Mouse (Mus musculus) C2C12 (cell line): ENCODE data around the gene Commd4. TPM values are rescaled to one million over a fixed set of nuclear protein-coding genes. Genes with fewer than 3 reads are reported as not detected.

Experiments
- H3K27me3 ChIP-seq: one replicate; pipeline ENCODE4 v1.6.1; 2011; ENCODE audit not compliant: control insufficient read depth, insufficient read depth, insufficient read length
- H3K36me3 ChIP-seq: one replicate; pipeline ENCODE4 v1.6.1; 2011; ENCODE audit not compliant: control insufficient read depth, insufficient read depth
- H3K4me3 ChIP-seq: one replicate; pipeline ENCODE4 v1.5.1; 2011; ENCODE audit warnings: mild to moderate bottlenecking, control low read depth; ENCODE audit not compliant: poor library complexity, insufficient read depth, severe bottlenecking
- H3K79me2 ChIP-seq: one replicate; pipeline ENCODE4 v1.6.1; 2011; ENCODE audit not compliant: control insufficient read depth, insufficient read depth
- H3K79me3 ChIP-seq: one replicate; pipeline ENCODE4 v1.6.1; 2011; ENCODE audit warnings: low read depth, control low read depth
- H3ac ChIP-seq: one replicate; pipeline ENCODE3; 2011; ENCODE audit warnings: low read depth; ENCODE audit not compliant: control insufficient read depth, insufficient read length
- CEBPB ChIP-seq: IDR thresholded peaks from one replicate; pipeline ENCODE4 v1.6.1; 2011; ENCODE audit warnings: low read depth, mild to moderate bottlenecking, control low read depth, moderate library complexity
- CTCF ChIP-seq: IDR thresholded peaks from one replicate; pipeline ENCODE4 v1.5.1; 2011; ENCODE audit not compliant: control insufficient read depth, insufficient read depth, insufficient read length
- FOSL1 ChIP-seq: IDR thresholded peaks from one replicate; pipeline ENCODE4 v1.8.0; 2011; ENCODE audit warnings: mild to moderate bottlenecking, low read length; ENCODE audit not compliant: poor library complexity, insufficient read depth, severe bottlenecking
- MAX ChIP-seq: IDR thresholded peaks from one replicate; pipeline ENCODE4 v1.6.1; 2011; ENCODE audit warnings: mild to moderate bottlenecking, control low read depth
- MYOD1 ChIP-seq: IDR thresholded peaks from one replicate; pipeline ENCODE4 v1.6.1; 2011; ENCODE audit warnings: low read depth; ENCODE audit not compliant: control insufficient read depth, insufficient read length
- MYOG ChIP-seq: IDR thresholded peaks from one replicate; pipeline ENCODE4 v1.6.1; 2011; ENCODE audit not compliant: control insufficient read depth, insufficient read length; ENCODE audit errors: extremely low read depth
- USF1 ChIP-seq: IDR thresholded peaks from one replicate; pipeline ENCODE4 v1.6.1; 2011; ENCODE audit warnings: low read depth, mild to moderate bottlenecking, control low read depth, moderate library complexity
- polyA plus RNA-seq: library from polyadenylated mRNA; unstranded; fragments of >200 nt; fragmentation: generic; extraction: Trizol; gene quantifications from one replicate; pipeline ENCODE4 v1.2.1, GENCODE M21; 2012; ENCODE audit warnings: missing spikeins

Commd4 gene
- polyA plus RNA-seq, 1 experiment, result 80.9 TPM

- peaks cover 4% of the 10 kb centered on the region for H3K27me3 ChIP-seq
- no peaks in the 10 kb centered on the region for H3K79me3 ChIP-seq
- H3ac ChIP-seq, result no peak overlapping the region
- no peak for TF ChIP-seq USF1
- no peak for TF ChIP-seq CTCF
- no peak for TF ChIP-seq CEBPB
- TF ChIP-seq MAX, result no peak
- TF ChIP-seq MYOG, result no peak
- TF ChIP-seq FOSL1, result no peak
- no peak for TF ChIP-seq MYOD1
- H3K4me3 ChIP-seq, result no peak overlapping the region
- no peaks in the 10 kb centered on the region for H3K79me2 ChIP-seq
- no peaks in the 10 kb centered on the region for H3K36me3 ChIP-seq
Observed at GRCm38 (mm10) chr9:57168411-57168810, 10.3 kb upstream of the Commd4 start.

DNA sequence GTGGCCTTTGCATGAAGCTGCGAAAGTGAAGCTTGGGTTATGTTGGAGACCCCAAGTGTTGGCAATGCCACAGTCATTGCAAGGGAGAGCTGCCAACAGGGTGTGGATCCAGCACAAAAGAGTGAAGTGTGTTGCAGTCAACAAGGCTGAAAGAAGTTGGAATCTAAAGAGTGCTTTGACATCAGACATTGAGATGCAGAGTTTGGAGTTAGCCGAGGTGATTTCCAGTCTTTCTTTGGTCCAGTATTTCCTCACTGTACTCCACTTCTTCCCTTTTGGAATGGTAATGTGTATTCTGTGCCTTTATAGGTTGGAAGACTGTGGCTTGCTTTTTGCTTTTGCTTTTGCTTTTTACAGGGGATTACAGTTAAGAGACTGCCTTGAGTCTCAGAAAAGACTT lies 8.0 kb upstream of the Commd4 start:
- H3K4me3 ChIP-seq, result no peak overlapping the region
- H3K79me2 ChIP-seq, result no peaks in the 10 kb centered on the region
- H3K36me3 ChIP-seq, result no peaks in the 10 kb centered on the region
- no peak overlapping the region for H3ac ChIP-seq
- no peaks in the 10 kb centered on the region for H3K27me3 ChIP-seq
- TF ChIP-seq FOSL1, result no peak
- TF ChIP-seq MYOG, result no peak
- TF ChIP-seq MAX, result no peak
- TF ChIP-seq CEBPB, result no peak
- TF ChIP-seq USF1, result no peak
- TF ChIP-seq CTCF, result no peak
- H3K79me3 ChIP-seq, result no peaks in the 10 kb centered on the region

GRCm38 (mm10) chr9:57163137-57163536 lies 5.0 kb upstream of the Commd4 start:
- Histone ChIP-seq H3K27me3 (no peaks in the 10 kb centered on the region), H3K36me3 (no peaks in the 10 kb centered on the region), H3K79me3 (no peaks in the 10 kb centered on the region), H3ac (no peak overlapping the region), H3K4me3 (no peak overlapping the region), H3K79me2 (no peaks in the 10 kb centered on the region)
- TF ChIP-seq CEBPB (no peak), USF1 (no peak), MAX (no peak), MYOG (no peak), FOSL1 (no peak), MYOD1 (no peak), CTCF (no peak)

GRCm38 (mm10) chr9:57162496-57162895 lies 4.4 kb upstream of the Commd4 start:
- Histone ChIP-seq H3K36me3 (no peaks in the 10 kb centered on the region), H3K79me3 (no peaks in the 10 kb centered on the region), H3K4me3 (no peak overlapping the region), H3ac (no peak overlapping the region), H3K27me3 (no peaks in the 10 kb centered on the region), H3K79me2 (no peaks in the 10 kb centered on the region)
- peak; percentile 28 for TF ChIP-seq CTCF
- no peak for TF ChIP-seq CEBPB
- TF ChIP-seq USF1, result peak; percentile 93
- TF ChIP-seq FOSL1, result no peak

GRCm38 (mm10) chr9:57158506-57158905 lies 375 bp upstream of the Commd4 start:
- Histone ChIP-seq H3K27me3 (no peaks in the 10 kb centered on the region), H3K79me2 (no peaks in the 10 kb centered on the region), H3K4me3 (no peak overlapping the region), H3K79me3 (no peaks in the 10 kb centered on the region), H3K36me3 (no peaks in the 10 kb centered on the region), H3ac (no peak overlapping the region)
- no peak for TF ChIP-seq CTCF
- TF ChIP-seq CEBPB, result no peak
- no peak for TF ChIP-seq MYOD1
- TF ChIP-seq FOSL1, result no peak
- no peak for TF ChIP-seq MYOG

DNA sequence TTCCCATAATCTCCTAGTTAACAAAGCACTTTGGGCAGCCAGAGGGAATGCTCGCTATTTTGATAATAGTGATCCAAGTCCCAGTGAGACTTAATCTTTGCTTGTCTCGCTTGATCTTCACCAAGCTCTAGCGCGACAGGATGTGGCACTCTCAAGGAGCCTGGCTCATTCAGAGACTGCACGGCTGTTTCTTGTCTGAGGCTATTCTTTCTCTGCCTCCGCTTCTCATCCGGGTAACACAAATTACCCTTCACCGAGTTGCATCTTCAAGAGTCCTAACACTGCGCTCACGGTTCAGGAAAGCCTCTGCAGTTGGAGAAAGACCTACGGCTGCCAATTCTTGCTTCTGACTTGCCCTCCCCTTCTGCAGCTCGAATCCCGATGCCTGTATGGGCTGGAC lies 632 bp downstream of the Commd4 start:
- TF ChIP-seq USF1 (no peak), MYOD1 (no peak), CEBPB (no peak), FOSL1 (no peak), MAX (no peak), MYOG (no peak), CTCF (no peak)
- Histone ChIP-seq H3K4me3 (peak overlapping the region; percentile 49), H3K79me2 (no peaks in the 10 kb centered on the region), H3K36me3 (no peaks in the 10 kb centered on the region), H3K79me3 (no peaks in the 10 kb centered on the region), H3ac (peak overlapping the region; percentile 50), H3K27me3 (no peaks in the 10 kb centered on the region)
